Mouse (Mus musculus) erythroblast, adult 5-6 weeks (primary cell): ENCODE measurements around the gene Fh1. TPM values are rescaled to one million over a fixed set of nuclear protein-coding genes. Genes with fewer than 3 reads are reported as not detected.
A peak's percentile ranks its signal among the peaks of the same experiment; 100 is the strongest.

Experiments
- ATAC-seq: replicated peaks from 2 replicates; pipeline ENCODE4 v1.8.0; 2016; ENCODE audit warnings: moderate number of reproducible peaks, mild to moderate bottlenecking, moderate TSS enrichment, inconsistent platforms; ENCODE audit not compliant: poor library complexity, low FRiP score, severe bottlenecking
- total RNA-seq, 2 experiments: library from RNA; stranded (forward) in 1 of 2; stranded (reverse) in 1 of 2; fragments of 150-400 nt in 1 of 2; fragments of 200-764, 138-1000 nt in 1 of 2; gene quantifications; 2 replicates each; pipeline versions ENCODE4 v1.2.3 to v1.2.4; 2015 to 2017; ENCODE audit warnings: low replicate concordance in 2 of 2

Fh1 gene
- total RNA-seq, 2 experiments from 2014 or later, result 7.3 to 14.1 TPM

GRCm38 (mm10) chr1:175625990-175626692, 706 bp upstream of the Fh1 start:
- ATAC-seq, result peak; percentile 45

GRCm38 (mm10) chr1:175623656-175624055, 1.8 kb downstream of the Fh1 start:
- ATAC-seq, result no peak

- no peak for ATAC-seq
These were observed 5.5 kb downstream of the Fh1 start, which contains the start of gene Kmo for GRCm38 (mm10) chr1:175619814-175620431. Kmo (plus strand) TSS chr1:175620381.

GRCm38 (mm10) chr1:175614992-175615391, 10.4 kb downstream of the Fh1 start:
- ATAC-seq, result no peak

- ATAC-seq, result no peak
These were observed 16.7 kb downstream of the Fh1 start for GRCm38 (mm10) chr1:175608708-175609107.

- ATAC-seq, result no peak
These were observed 17.4 kb downstream of the Fh1 start for GRCm38 (mm10) chr1:175607838-175608585.

- no peak for ATAC-seq
These were observed 18.1 kb downstream of the Fh1 start for GRCm38 (mm10) chr1:175607308-175607707.

- no peak for ATAC-seq
These were observed 22.0 kb downstream of the Fh1 start for GRCm38 (mm10) chr1:175603390-175603789.

GRCm38 (mm10) chr1:175602231-175602630, 23.2 kb downstream of the Fh1 start:
- ATAC-seq, result no peak

- ATAC-seq, result no peak
These were observed 32.6 kb downstream of the Fh1 start for GRCm38 (mm10) chr1:175592832-175593231.

- no peak for ATAC-seq
These were observed 38.8 kb downstream of the Fh1 start for GRCm38 (mm10) chr1:175586656-175587055.

- no peak for ATAC-seq
These were observed 40.2 kb downstream of the Fh1 start for GRCm38 (mm10) chr1:175585267-175585666.

GRCm38 (mm10) chr1:175582799-175583198, 42.6 kb downstream of the Fh1 start:
- ATAC-seq, result no peak

GRCm38 (mm10) chr1:175580346-175580745, 45.1 kb downstream of the Fh1 start:
- ATAC-seq, result no peak

GRCm38 (mm10) chr1:175579598-175580235, 45.7 kb downstream of the Fh1 start:
- no peak for ATAC-seq

GRCm38 (mm10) chr1:175578425-175579096, 46.9 kb downstream of the Fh1 start:
- no peak for ATAC-seq

GRCm38 (mm10) chr1:175574129-175574528, 51.3 kb downstream of the Fh1 start:
- no peak for ATAC-seq

- ATAC-seq, result no peak
These were observed 59.8 kb downstream of the Fh1 start for GRCm38 (mm10) chr1:175565579-175566103.

GRCm38 (mm10) chr1:175564321-175564720, 61.1 kb downstream of the Fh1 start:
- no peak for ATAC-seq

- no peak for ATAC-seq
These were observed 63.1 kb downstream of the Fh1 start for GRCm38 (mm10) chr1:175562379-175562778.
